8 mouse cellular contexts compared by ENCODE assay signal in genomic region chr9:121605414-121606278, GRCm38 (mm10). TPM values are rescaled to one million over a fixed set of nuclear protein-coding genes. Genes with fewer than 3 reads are reported as not detected.
DNase-seq lines count a peak whose midpoint lies in the region; ATAC-seq and TF ChIP-seq lines count a peak whose summit lies in the region.

No protein-coding gene starts in this region.

- peak; percentile 65 for DNase-seq in CH12.LX (ENCODE audit: extremely low read depth)
- peak; percentile 93 for DNase-seq in brain, embryonic 14.5 days (ENCODE audit: low read depth)
- DNase-seq in forebrain, embryonic 11.5 days (ENCODE audit: low spot score): peak; percentile 88
- peak; percentile 82 for DNase-seq in kidney, postnatal 14 days
- peak; percentile 68 for DNase-seq in liver, postnatal 0 days
- peak; percentile 41 for DNase-seq in ovary, adult 18-20 months (ENCODE audit: low spot score)
- peak; percentile 63 for DNase-seq in thymus, postnatal 0 days (ENCODE audit: low spot score)

- peak; percentile 62 to 95 for TF ChIP-seq CTCF in CH12.LX (conservative IDR thresholded peaks at IDR 0.05 in 1 of 2, IDR thresholded peaks at IDR 0.05 in 1 of 2; ENCODE audit: low read depth in 2 of 2, low read length in 2 of 2)
- peak; percentile 91 for TF ChIP-seq CTCF in brain, embryonic 14.5 days (IDR thresholded peaks at IDR 0.05; ENCODE audit: borderline replicate concordance, extremely low read depth, insufficient read depth, insufficient read length)
- peak; percentile 88 for TF ChIP-seq CTCF in liver, postnatal 0 days (IDR thresholded peaks at IDR 0.05; ENCODE audit: low read depth)

- in situ Hi-C loops in CH12.LX (cut with MboI; ENCODE audit: low pct_ligation_motif_present, low pct_unique_long_range_greater_than_20kb, low sequenced_read_pairs): no loop called here

- no peaks in the 10 kb centered on the region for H3K79me2 ChIP-seq in CH12.LX (replicated peaks; ENCODE audit: control insufficient read depth, extremely low read depth, insufficient read depth, poor library complexity, severe bottlenecking)

- peaks cover 5% of the 10 kb centered on the region for H3K9me3 ChIP-seq in CH12.LX (replicated peaks; ENCODE audit: low read length)
- H3K9me3 ChIP-seq in forebrain, embryonic 11.5 days (ENCODE audit: control insufficient read depth, low read length): no peaks in the 10 kb centered on the region
- H3K9me3 ChIP-seq in heart, embryonic 16.5 days (replicated peaks; ENCODE audit: control insufficient read depth, low read length): no peaks in the 10 kb centered on the region
- H3K9me3 ChIP-seq in liver, postnatal 0 days (ENCODE audit: low read length): no peaks in the 10 kb centered on the region

- TF ChIP-seq EP300 in CH12.LX (IDR thresholded peaks at IDR 0.05; ENCODE audit: low read length): no peak
- TF ChIP-seq EP300 in liver, postnatal 0 days (IDR thresholded peaks at IDR 0.05; ENCODE audit: low read depth): no peak

- peak; percentile 94 for TF ChIP-seq RAD21 in CH12.LX (IDR thresholded peaks at IDR 0.05; ENCODE audit: low read depth, low read length)

- peaks cover 3 to 11% of the 10 kb centered on the region in 2 experiments for H3K4me1 ChIP-seq in CH12.LX (ENCODE audit: control insufficient read depth in 1 of 2, insufficient read depth in 2 of 2)
- no peaks in the 10 kb centered on the region for H3K4me1 ChIP-seq in forebrain, embryonic 11.5 days (replicated peaks; ENCODE audit: control insufficient read depth, insufficient read depth, low read length)
- H3K4me1 ChIP-seq in heart, embryonic 16.5 days (ENCODE audit: control insufficient read depth, insufficient read depth, low read length): peaks cover 4% of the 10 kb centered on the region; the same call in 1 of the 2 replicates
- H3K4me1 ChIP-seq in liver, postnatal 0 days (ENCODE audit: insufficient read depth): no peaks in the 10 kb centered on the region

- peak; percentile 82 for ATAC-seq in forebrain, embryonic 11.5 days (replicated peaks; ENCODE audit: low FRiP score)
- ATAC-seq in heart, embryonic 16.5 days (replicated peaks; ENCODE audit: extremely low read depth, insufficient read depth, low FRiP score): peak; percentile 64; the same call in 1 of the 2 replicates
- no peak; the same call in 1 of the 2 replicates for ATAC-seq in liver, postnatal 0 days

- dilution Hi-C loops in CH12.LX (cut with MboI; ENCODE audit: extremely low pct_ligation_motif_present, extremely low pct_unique_long_range_greater_than_20kb, low sequenced_read_pairs): no loop called here

- WGBS in forebrain, embryonic 11.5 days: 62% methylated on average over 12 of the region's 12 CpGs
- WGBS in heart, embryonic 16.5 days: 53% methylated on average over 12 of the region's 12 CpGs
- WGBS in liver, postnatal 0 days (ENCODE audit: insufficient replicate concordance): 51% methylated on average over 12 of the region's 12 CpGs

- no peak overlapping the region for H3K4me2 ChIP-seq in CH12.LX (ENCODE audit: insufficient read depth, low read depth, poor library complexity, severe bottlenecking)
- no peak overlapping the region for H3K4me2 ChIP-seq in forebrain, embryonic 11.5 days (ENCODE audit: low read depth, low read length, severe bottlenecking)
- H3K4me2 ChIP-seq in heart, embryonic 16.5 days (ENCODE audit: low read depth, low read length): no peak overlapping the region
- H3K4me2 ChIP-seq in liver, postnatal 0 days (ENCODE audit: low read depth, low read length): no peak overlapping the region

- no peak overlapping the region for H3K27ac ChIP-seq in CH12.LX (ENCODE audit: insufficient read depth, low read depth)
- H3K27ac ChIP-seq in forebrain, embryonic 11.5 days (ENCODE audit: low read depth, low read length): no peak overlapping the region
- no peak overlapping the region for H3K27ac ChIP-seq in heart, embryonic 16.5 days (ENCODE audit: low read length)
- no peak overlapping the region for H3K27ac ChIP-seq in liver, postnatal 0 days (ENCODE audit: low read depth)

- no peaks in the 10 kb centered on the region for H3K27me3 ChIP-seq in CH12.LX (replicated peaks)
- no peaks in the 10 kb centered on the region for H3K27me3 ChIP-seq in forebrain, embryonic 11.5 days (ENCODE audit: control insufficient read depth, insufficient read depth, low read length)
- H3K27me3 ChIP-seq in heart, embryonic 16.5 days (ENCODE audit: control insufficient read depth, insufficient read depth, low read length): peaks cover 2% of the 10 kb centered on the region; the same call in 1 of the 2 replicates
- 0 out of 2 replicates have a peak, but pooled peaks cover 4% of the 10 kb centered on the region for H3K27me3 ChIP-seq in liver, postnatal 0 days (ENCODE audit: insufficient read depth, low read length)

- TF ChIP-seq POLR2A in CH12.LX (IDR thresholded peaks at IDR 0.05; ENCODE audit: low read depth, low read length): no peak
- no peak for TF ChIP-seq POLR2A in brain, embryonic 14.5 days (IDR thresholded peaks at IDR 0.05; ENCODE audit: borderline replicate concordance, extremely low read depth, insufficient read depth, insufficient read length, poor library complexity, severe bottlenecking)

- no peaks in the 10 kb centered on the region for H3K36me3 ChIP-seq in CH12.LX (replicated peaks in 1 of 2; ENCODE audit: control insufficient read depth in 1 of 2, insufficient read depth in 1 of 2, low read length in 1 of 2)
- H3K36me3 ChIP-seq in forebrain, embryonic 11.5 days (ENCODE audit: control insufficient read depth, insufficient read depth, low read length): no peaks in the 10 kb centered on the region
- H3K36me3 ChIP-seq in heart, embryonic 16.5 days (ENCODE audit: control insufficient read depth, insufficient read depth): no peaks in the 10 kb centered on the region
- no peaks in the 10 kb centered on the region for H3K36me3 ChIP-seq in liver, postnatal 0 days (replicated peaks; ENCODE audit: insufficient read depth, low read length)

- H3K4me3 ChIP-seq in CH12.LX (replicated peaks in 1 of 3; ENCODE audit: low read depth in 2 of 3, low read length in 2 of 3, poor library complexity in 1 of 3): no peak overlapping the region
- H3K4me3 ChIP-seq in forebrain, embryonic 11.5 days (ENCODE audit: low read depth, low read length): no peak overlapping the region
- H3K4me3 ChIP-seq in heart, embryonic 16.5 days (ENCODE audit: low read length): no peak overlapping the region
- no peak overlapping the region for H3K4me3 ChIP-seq in liver, postnatal 0 days (ENCODE audit: low read depth, low read length)

- no peak overlapping the region for H3K9ac ChIP-seq in CH12.LX (ENCODE audit: insufficient read depth, low read depth)
- no peak overlapping the region for H3K9ac ChIP-seq in forebrain, embryonic 11.5 days (ENCODE audit: low read length)
- H3K9ac ChIP-seq in heart, embryonic 16.5 days (ENCODE audit: low read length): no peak overlapping the region
- H3K9ac ChIP-seq in liver, postnatal 0 days (replicated peaks): no peak overlapping the region

TF ChIP-seq in CH12.LX, 34 proteins besides CTCF, POLR2A, EP300 and RAD21:
- TF ChIP-seq BHLHE40 (IDR thresholded peaks at IDR 0.05; ENCODE audit: low read depth, low read length) (no peak), ZC3H11A (IDR thresholded peaks at IDR 0.05; ENCODE audit: low read depth, low read length) (peak; percentile 78), SMC3 (IDR thresholded peaks at IDR 0.05; ENCODE audit: low read depth, low read length) (peak; percentile 96), SIN3A (IDR thresholded peaks at IDR 0.05; ENCODE audit: low read length) (no peak), MAX (IDR thresholded peaks at IDR 0.05; ENCODE audit: low read length) (no peak), ELF1 (IDR thresholded peaks at IDR 0.05; ENCODE audit: low read depth, low read length) (peak; percentile 77), GABPA (IDR thresholded peaks at IDR 0.05; ENCODE audit: insufficient replicate concordance, low read depth, low read length) (no peak), IRF4 (IDR thresholded peaks at IDR 0.05; ENCODE audit: low read depth, low read length) (0 out of 2 replicates have a peak, but pooled peaks have one; percentile 8), MEF2A (IDR thresholded peaks at IDR 0.05; ENCODE audit: borderline replicate concordance, low read depth, low read length) (no peak), ETS1 (conservative IDR thresholded peaks at IDR 0.05; ENCODE audit: low read depth, low read length) (no peak), NRF1 (IDR thresholded peaks at IDR 0.05; ENCODE audit: low read depth, low read length) (no peak), POLR2AphosphoS2 (IDR thresholded peaks at IDR 0.05; ENCODE audit: low read depth, low read length) (no peak), JUN (IDR thresholded peaks at IDR 0.05; ENCODE audit: insufficient read depth, low read depth, low read length) (no peak), UBTF (IDR thresholded peaks at IDR 0.05; ENCODE audit: low read depth, low read length) (no peak)

RNA-seq across cellular contexts. Expression of gene Lyzl4, which starts 36.2 kb away (rescaled TPM):
- total RNA-seq in CH12.LX (2012; rRNA removed): not detected in 2 replicates
- total RNA-seq in CH12.LX (2014; rRNA removed): not detected in 2 replicates
- polyA plus RNA-seq in CH12.LX (2012; ENCODE audit: insufficient read length, low read depth): not detected in 2 replicates
- polyA plus RNA-seq in brain, embryonic 14.5 days (2012; rRNA removed): not detected in 2 replicates
- not detected in 2 replicates for polyA plus RNA-seq in forebrain, embryonic 11.5 days (2014; fragmentation: Nextera tagmentation; extraction: Ambion mirVana)
- polyA plus RNA-seq in heart, embryonic 16.5 days (2015; fragmentation: Nextera tagmentation; extraction: Ambion mirVana): 0.29 TPM in 1 of 2 replicates, not detected in the other
- 0.12 TPM in 2 replicates for polyA plus RNA-seq in liver, postnatal 0 days (2015; fragmentation: Nextera tagmentation; extraction: Ambion mirVana)
- polyA plus RNA-seq in thymus, postnatal 0 days (2015; fragmentation: Nextera tagmentation; extraction: Ambion mirVana): 1.2 and 1.3 TPM in 2 replicates

RNA-seq across cellular contexts. Expression of gene Vipr1, which starts 36.9 kb away (rescaled TPM):
- total RNA-seq in CH12.LX (2012; rRNA removed) (0.04 and 0.08 TPM in 2 replicates), CH12.LX (2014; rRNA removed) (not detected in 2 replicates)
- 0.11 TPM in 2 replicates for polyA plus RNA-seq in CH12.LX (2012; ENCODE audit: insufficient read length, low read depth)
- polyA plus RNA-seq in brain, embryonic 14.5 days (2012; rRNA removed): 0.38 and 0.63 TPM in 2 replicates
- 0.59 and 0.76 TPM in 2 replicates for polyA plus RNA-seq in forebrain, embryonic 11.5 days (2014; fragmentation: Nextera tagmentation; extraction: Ambion mirVana)
- 0.22 and 0.45 TPM in 2 replicates for polyA plus RNA-seq in heart, embryonic 16.5 days (2015; fragmentation: Nextera tagmentation; extraction: Ambion mirVana)
- polyA plus RNA-seq in liver, postnatal 0 days (2015; fragmentation: Nextera tagmentation; extraction: Ambion mirVana): 3.1 and 3.4 TPM in 2 replicates
- polyA plus RNA-seq in thymus, postnatal 0 days (2015; fragmentation: Nextera tagmentation; extraction: Ambion mirVana): 1.3 and 1.4 TPM in 2 replicates

Comparison
In these comparisons a context has a peak if more than half of its experiments do, and no peak if none do; other contexts are left out.
1. DNase-seq: peak in every context shown above with its lines; median percentile 93 in brain, embryonic 14.5 days; 88 in forebrain, embryonic 11.5 days; 82 in kidney, postnatal 14 days; 68 in liver, postnatal 0 days; 65 in CH12.LX; 63 in thymus, postnatal 0 days; 41 in ovary, adult 18-20 months.